9 mouse cellular contexts compared by ENCODE assay signal in genomic region chr10:127516576-127517260, GRCm38 (mm10). TPM values are rescaled to one million over a fixed set of nuclear protein-coding genes. Genes with fewer than 3 reads are reported as not detected.
DNase-seq lines count a peak whose midpoint lies in the region; ATAC-seq and TF ChIP-seq lines count a peak whose summit lies in the region.
"Had no signal": no experiment of that assay in that cellular context is flagged by ENCODE, and none has a peak within 500 bp of the region (broad histone marks: within the 10 kb centered on the region; RNA-seq: fewer than 3 reads in every experiment).

No protein-coding gene starts in this region.

- H3K36me3 ChIP-seq in forebrain, embryonic 11.5 days (ENCODE audit: control insufficient read depth, insufficient read depth, low read length), result peaks cover 12% of the 10 kb centered on the region
- H3K36me3 ChIP-seq in forebrain, embryonic 14.5 days (ENCODE audit: control insufficient read depth, insufficient read depth, low read length), result peaks cover 25% of the 10 kb centered on the region
- H3K36me3 ChIP-seq in embryonic facial prominence, embryonic 12.5 days, result peaks cover 32% of the 10 kb centered on the region
- H3K36me3 ChIP-seq in intestine, embryonic 14.5 days (ENCODE audit: control insufficient read depth, insufficient read depth, low read length), result peaks cover 27% of the 10 kb centered on the region

- no peaks in the 10 kb centered on the region for H3K9me3 ChIP-seq in forebrain, embryonic 11.5 days (ENCODE audit: control insufficient read depth, low read length)
- no peaks in the 10 kb centered on the region for H3K9me3 ChIP-seq in forebrain, embryonic 14.5 days (replicated peaks; ENCODE audit: control insufficient read depth, low read length)
- no peaks in the 10 kb centered on the region for H3K9me3 ChIP-seq in embryonic facial prominence, embryonic 12.5 days
- no peaks in the 10 kb centered on the region for H3K9me3 ChIP-seq in intestine, embryonic 14.5 days (ENCODE audit: control insufficient read depth, low read length)

- H3K27ac ChIP-seq in forebrain, embryonic 11.5 days (ENCODE audit: low read depth, low read length), result no peak overlapping the region; the same call in 1 of the 2 replicates
- no peak overlapping the region for H3K27ac ChIP-seq in forebrain, embryonic 14.5 days (ENCODE audit: low read depth, low read length)
- H3K27ac ChIP-seq in embryonic facial prominence, embryonic 12.5 days, result no peak overlapping the region
- no peak overlapping the region; the same call in 1 of the 2 replicates for H3K27ac ChIP-seq in intestine, embryonic 14.5 days (ENCODE audit: low read depth)
- H3K27ac ChIP-seq in left cerebral cortex, adult 2 months, result no peak overlapping the region

- DNase-seq in forebrain, embryonic 11.5 days (ENCODE audit: low spot score), result peak; percentile 81
- no peak for DNase-seq in forebrain, embryonic 14.5 days (ENCODE audit: low spot score)
- DNase-seq in intestine, embryonic 14.5 days (ENCODE audit: low spot score), result peak; percentile 84
- DNase-seq in lung, postnatal 14 days, result peak; percentile 38
- DNase-seq in adipocyte (ENCODE audit: low spot score), result no peak
- no peak for DNase-seq in left cerebral cortex, adult 2 months (ENCODE audit: extremely low spot score in 1 of 2, low spot score in 2 of 2)

- no peak overlapping the region for H3K4me3 ChIP-seq in forebrain, embryonic 11.5 days (ENCODE audit: low read depth, low read length)
- no peak overlapping the region for H3K4me3 ChIP-seq in forebrain, embryonic 14.5 days (ENCODE audit: low read depth, low read length)
- H3K4me3 ChIP-seq in embryonic facial prominence, embryonic 12.5 days, result peak overlapping the region; percentile 16
- H3K4me3 ChIP-seq in intestine, embryonic 14.5 days (ENCODE audit: low read depth, low read length), result 0 out of 2 replicates have a peak overlapping the region, but pooled peaks have one; percentile 8
- H3K4me3 ChIP-seq in left cerebral cortex, adult 2 months, result no peak overlapping the region

- intact Hi-C loops in left cerebral cortex, adult 2 months (cut with DNase I), result no loop called here

- no peak for TF ChIP-seq CTCF in left cerebral cortex, adult 2 months (IDR thresholded peaks at IDR 0.05)

- no peak for ATAC-seq in forebrain, embryonic 11.5 days (replicated peaks; ENCODE audit: low FRiP score)
- no peak for ATAC-seq in forebrain, embryonic 14.5 days
- no peak; the same call in 1 of the 2 replicates for ATAC-seq in embryonic facial prominence, embryonic 12.5 days (ENCODE audit: insufficient number of reproducible peaks, insufficient read depth, low FRiP score, low TSS enrichment)
- 0 out of 2 replicates have a peak, but pooled peaks have one; percentile 12 for ATAC-seq in intestine, embryonic 14.5 days (replicated peaks; ENCODE audit: low FRiP score, low TSS enrichment, low read depth)
- ATAC-seq in CD4-positive, CD25-positive, alpha-beta regulatory T cell, adult 4 months, result no peak

- H3K4me2 ChIP-seq in forebrain, embryonic 11.5 days (ENCODE audit: low read depth, low read length, severe bottlenecking), result peak overlapping the region; percentile 33
- no peak overlapping the region for H3K4me2 ChIP-seq in forebrain, embryonic 14.5 days (ENCODE audit: low read length)
- H3K4me2 ChIP-seq in embryonic facial prominence, embryonic 12.5 days (replicated peaks), result peak overlapping the region; percentile 42
- peak overlapping the region; percentile 33 for H3K4me2 ChIP-seq in intestine, embryonic 14.5 days (ENCODE audit: low read length)

- 6% methylated on average over 30 of the region's 30 CpGs for WGBS in forebrain, embryonic 11.5 days
- 13% methylated on average over 30 of the region's 30 CpGs for WGBS in forebrain, embryonic 14.5 days
- 3% methylated on average over 30 of the region's 30 CpGs for WGBS in embryonic facial prominence, embryonic 12.5 days
- 12% methylated on average over 30 of the region's 30 CpGs for WGBS in intestine, embryonic 14.5 days

- H3K4me1 ChIP-seq in forebrain, embryonic 11.5 days (replicated peaks; ENCODE audit: control insufficient read depth, insufficient read depth, low read length), result peaks cover 43% of the 10 kb centered on the region
- H3K4me1 ChIP-seq in forebrain, embryonic 14.5 days (ENCODE audit: control insufficient read depth, insufficient read depth, low read length), result peaks cover 43% of the 10 kb centered on the region
- peaks cover 55% of the 10 kb centered on the region for H3K4me1 ChIP-seq in embryonic facial prominence, embryonic 12.5 days
- H3K4me1 ChIP-seq in intestine, embryonic 14.5 days (replicated peaks; ENCODE audit: control insufficient read depth, insufficient read depth, low read length), result peaks cover 42% of the 10 kb centered on the region

- H3K27me3 ChIP-seq in forebrain, embryonic 11.5 days (ENCODE audit: control insufficient read depth, insufficient read depth, low read length), result peaks cover 32% of the 10 kb centered on the region
- H3K27me3 ChIP-seq in forebrain, embryonic 14.5 days (replicated peaks; ENCODE audit: control insufficient read depth, insufficient read depth, low read length), result peaks cover 12% of the 10 kb centered on the region
- H3K27me3 ChIP-seq in embryonic facial prominence, embryonic 12.5 days, result peaks cover 68% of the 10 kb centered on the region
- peaks cover 45% of the 10 kb centered on the region for H3K27me3 ChIP-seq in intestine, embryonic 14.5 days (replicated peaks; ENCODE audit: control insufficient read depth, insufficient read depth, low read length)

- H3K9ac ChIP-seq in forebrain, embryonic 11.5 days (ENCODE audit: low read length), result peak overlapping the region; percentile 27
- no peak overlapping the region for H3K9ac ChIP-seq in forebrain, embryonic 14.5 days (ENCODE audit: low read length)
- 0 out of 2 replicates have a peak overlapping the region, but pooled peaks have one; percentile 35 for H3K9ac ChIP-seq in embryonic facial prominence, embryonic 12.5 days
- H3K9ac ChIP-seq in intestine, embryonic 14.5 days (ENCODE audit: low read length), result peak overlapping the region; percentile 15; the same call in 1 of the 2 replicates

RNA-seq across cellular contexts. Expression of gene Ndufa4l2, which starts 2.0 kb away (rescaled TPM):
- polyA plus RNA-seq in forebrain, embryonic 11.5 days (2014; fragmentation: Nextera tagmentation; extraction: Ambion mirVana), result 5.9 and 6.1 TPM in 2 replicates
- 12.5 and 17.2 TPM in 2 replicates for polyA plus RNA-seq in forebrain, embryonic 14.5 days (2014; fragmentation: Nextera tagmentation; extraction: Ambion mirVana)
- polyA plus RNA-seq in embryonic facial prominence, embryonic 12.5 days (2016; fragmentation: Nextera tagmentation; extraction: Ambion mirVana), result 2.9 and 3.4 TPM in 2 replicates
- polyA plus RNA-seq in intestine, embryonic 14.5 days (2014; fragmentation: Nextera tagmentation; extraction: Ambion mirVana), result 25.9 and 28.5 TPM in 2 replicates
- 1 to 10 TPM; 4.2 to 5.6 TPM for total RNA-seq in left cerebral cortex, adult 2 months (2021)
- not detected for polyA plus RNA-seq in CD4-positive, CD25-positive, alpha-beta regulatory T cell, adult 4 months (2017; shearing (Covaris generic))
- total RNA-seq: hematopoietic stem cell, adult 5-6 weeks had no signal

RNA-seq across cellular contexts. Expression of gene Shmt2, which starts 5.5 kb away (rescaled TPM):
- 112 and 123 TPM in 2 replicates for polyA plus RNA-seq in forebrain, embryonic 11.5 days (2014; fragmentation: Nextera tagmentation; extraction: Ambion mirVana)
- polyA plus RNA-seq in forebrain, embryonic 14.5 days (2014; fragmentation: Nextera tagmentation; extraction: Ambion mirVana), result 53.1 and 65.1 TPM in 2 replicates
- 82.4 and 88.2 TPM in 2 replicates for polyA plus RNA-seq in embryonic facial prominence, embryonic 12.5 days (2016; fragmentation: Nextera tagmentation; extraction: Ambion mirVana)
- polyA plus RNA-seq in intestine, embryonic 14.5 days (2014; fragmentation: Nextera tagmentation; extraction: Ambion mirVana), result 132 and 142 TPM in 2 replicates
- total RNA-seq in left cerebral cortex, adult 2 months (2021), result 10 to 100 TPM; 24.1 to 26.0 TPM
- polyA plus RNA-seq in CD4-positive, CD25-positive, alpha-beta regulatory T cell, adult 4 months (2017; shearing (Covaris generic)), result 10 to 100 TPM; 55.4 to 78.3 TPM

RNA-seq across cellular contexts. Expression of gene Stac3, which starts 15.2 kb away (rescaled TPM):
- not detected in 2 replicates for polyA plus RNA-seq in forebrain, embryonic 11.5 days (2014; fragmentation: Nextera tagmentation; extraction: Ambion mirVana)
- polyA plus RNA-seq in forebrain, embryonic 14.5 days (2014; fragmentation: Nextera tagmentation; extraction: Ambion mirVana), result 0.41 TPM in 1 of 2 replicates, not detected in the other
- 5.9 and 7.9 TPM in 2 replicates for polyA plus RNA-seq in embryonic facial prominence, embryonic 12.5 days (2016; fragmentation: Nextera tagmentation; extraction: Ambion mirVana)
- 0.32 TPM in 1 of 2 replicates, not detected in the other for polyA plus RNA-seq in intestine, embryonic 14.5 days (2014; fragmentation: Nextera tagmentation; extraction: Ambion mirVana)
- total RNA-seq in left cerebral cortex, adult 2 months (2021), result 1 to 10 TPM; 2.6 to 9.9 TPM
- 1 to 10 TPM; 1.0 to 1.2 TPM for polyA plus RNA-seq in CD4-positive, CD25-positive, alpha-beta regulatory T cell, adult 4 months (2017; shearing (Covaris generic))
- total RNA-seq: hematopoietic stem cell, adult 5-6 weeks had no signal

RNA-seq across cellular contexts. Expression of gene Nxph4, which starts 17.6 kb away (rescaled TPM):
- 37.6 and 40.4 TPM in 2 replicates for polyA plus RNA-seq in forebrain, embryonic 11.5 days (2014; fragmentation: Nextera tagmentation; extraction: Ambion mirVana)
- polyA plus RNA-seq in forebrain, embryonic 14.5 days (2014; fragmentation: Nextera tagmentation; extraction: Ambion mirVana), result 32.1 and 35.4 TPM in 2 replicates
- polyA plus RNA-seq in embryonic facial prominence, embryonic 12.5 days (2016; fragmentation: Nextera tagmentation; extraction: Ambion mirVana), result 6.5 and 8.0 TPM in 2 replicates
- polyA plus RNA-seq in intestine, embryonic 14.5 days (2014; fragmentation: Nextera tagmentation; extraction: Ambion mirVana), result 4.0 and 5.5 TPM in 2 replicates
- total RNA-seq in left cerebral cortex, adult 2 months (2021), result 1 to 10 TPM; 5.4 to 5.5 TPM
- not detected for polyA plus RNA-seq in CD4-positive, CD25-positive, alpha-beta regulatory T cell, adult 4 months (2017; shearing (Covaris generic))
- total RNA-seq: hematopoietic stem cell, adult 5-6 weeks had no signal

Comparison
In these comparisons a context has a peak if more than half of its experiments do, and no peak if none do; other contexts are left out.
1. DNase-seq: peak in forebrain, embryonic 11.5 days (single experiment), intestine, embryonic 14.5 days (single experiment) and lung, postnatal 14 days (single experiment); none in forebrain, embryonic 14.5 days (single experiment), adipocyte (single experiment) and left cerebral cortex, adult 2 months (0 of 2).
2. H3K4me3 ChIP-seq: peak in embryonic facial prominence, embryonic 12.5 days (single experiment) and intestine, embryonic 14.5 days (single experiment); none in forebrain, embryonic 11.5 days (single experiment), forebrain, embryonic 14.5 days (single experiment) and left cerebral cortex, adult 2 months (single experiment).